Mouse (Mus musculus): ENCODE data around the gene Atf6.

GRCm38 (mm10) chr1:170689773-170690172 lies 177.8 kb downstream of the Atf6 start:
- TF ChIP-seq CTCF (IDR thresholded peaks at IDR 0.05 in 2 of 3, conservative IDR thresholded peaks at IDR 0.05 in 1 of 3; ENCODE audit: control insufficient read depth in 1 of 3, insufficient read depth in 1 of 3, low read depth in 2 of 3, low read length in 3 of 3, poor library complexity in 1 of 3, severe bottlenecking in 1 of 3) = no peak
- TF ChIP-seq JUND (IDR thresholded peaks at IDR 0.05; ENCODE audit: low read depth, low read length) = no peak
- no peak for TF ChIP-seq GABPA (IDR thresholded peaks at IDR 0.05; ENCODE audit: low read depth, low read length)
- no peak for TF ChIP-seq RAD21 (IDR thresholded peaks at IDR 0.05; ENCODE audit: low read depth, low read length)
- no peak for TF ChIP-seq POLR2A (IDR thresholded peaks at IDR 0.05; ENCODE audit: control insufficient read depth in 1 of 2, insufficient read depth in 1 of 2, low read depth in 1 of 2, low read length in 2 of 2, poor library complexity in 1 of 2)
- no peak for TF ChIP-seq NRF1 (IDR thresholded peaks at IDR 0.05; ENCODE audit: insufficient read depth, low read depth, low read length, poor library complexity, severe bottlenecking)

Measured in MEL (cell line).